Mouse (Mus musculus) cerebellum, adult 2 months (tissue): ENCODE data around the gene Sh3bgr.

Experiments
- CTCF ChIP-seq: fragments of 200-500 bp; IDR thresholded peaks from 2 replicates; pipeline ENCODE4 v1.5.1; 2011; ENCODE audit warnings: low read depth, mild to moderate bottlenecking, control low read depth, low read length, moderate library complexity, borderline replicate concordance; ENCODE audit not compliant: insufficient read depth
- POLR2A ChIP-seq: fragments of 200-500 bp; IDR thresholded peaks from 2 replicates; pipeline ENCODE4 v1.6.1; 2011; ENCODE audit warnings: low read length, control low read depth, borderline replicate concordance; ENCODE audit not compliant: insufficient read depth

- TF ChIP-seq CTCF, result no peak
- no peak for TF ChIP-seq POLR2A
Measured at GRCm38 (mm10) chr16:96213027-96213426, 12.8 kb downstream of the Sh3bgr start.
